Mouse (Mus musculus): ENCODE measurements around the gene Abcd2.

Abcd2 gene

GRCm38 (mm10) chr15:91153311-91153710, 38.3 kb downstream of the Abcd2 start:
- DNase-seq = no peak

GRCm38 (mm10) chr15:91152592-91152991, 39.0 kb downstream of the Abcd2 start:
- DNase-seq = peak; percentile 40

- DNase-seq = no peak
Observed at GRCm38 (mm10) chr15:91124584-91124983, 67.0 kb downstream of the Abcd2 start.

GRCm38 (mm10) chr15:91112555-91113209, 78.9 kb downstream of the Abcd2 start:
- DNase-seq = no peak

GRCm38 (mm10) chr15:91108102-91108659, 83.4 kb downstream of the Abcd2 start:
- DNase-seq = no peak

GRCm38 (mm10) chr15:91104934-91105333, 86.7 kb downstream of the Abcd2 start:
- DNase-seq = no peak

GRCm38 (mm10) chr15:91104276-91104675, 87.3 kb downstream of the Abcd2 start:
- no peak for DNase-seq

GRCm38 (mm10) chr15:91103814-91104213, 87.8 kb downstream of the Abcd2 start:
- no peak for DNase-seq

GRCm38 (mm10) chr15:91103305-91103704, 88.3 kb downstream of the Abcd2 start:
- no peak for DNase-seq

- DNase-seq = no peak
Observed at GRCm38 (mm10) chr15:91096606-91097005, 95.0 kb downstream of the Abcd2 start.
